Mouse (Mus musculus) neural tube, embryonic 12.5 days (tissue): ENCODE measurements around the gene Tmem203. TPM values are rescaled to one million over a fixed set of nuclear protein-coding genes. Genes with fewer than 3 reads are reported as not detected.
"Not testable (repeated sequence)": the region's sequence is repeated elsewhere in the genome, so short reads cannot be mapped to it uniquely, and the experiment has no call there.

Experiments
- ATAC-seq: fragments of 200-750 bp; cut with Nextera tagmentation; 2 replicates; pipeline ENCODE4 v1.8.0; 2017; ENCODE audit warnings: low read depth, mild to moderate bottlenecking, moderate TSS enrichment, moderate library complexity; ENCODE audit not compliant: low FRiP score
- H3K27ac ChIP-seq: fragments of 300-500 bp; sonication (generic); 2 replicates; pipeline ENCODE4 v1.5.1; 2016
- H3K27me3 ChIP-seq: fragments of 300-500 bp; sonication (generic); replicated peaks from 2 replicates; pipeline ENCODE4 v1.6.1; 2016; ENCODE audit warnings: mild to moderate bottlenecking
- H3K36me3 ChIP-seq: fragments of 300-500 bp; sonication (generic); 2 replicates; pipeline ENCODE4 v1.6.1; 2016; ENCODE audit warnings: mild to moderate bottlenecking
- H3K4me1 ChIP-seq: fragments of 300-500 bp; sonication (generic); 2 replicates; pipeline ENCODE4 v1.6.1; 2016
- H3K4me2 ChIP-seq: fragments of 300-500 bp; sonication (generic); replicated peaks from 2 replicates; pipeline ENCODE4 v1.6.1; 2016; ENCODE audit warnings: mild to moderate bottlenecking
- H3K4me3 ChIP-seq: fragments of 300-500 bp; sonication (generic); 2 replicates; pipeline ENCODE4 v1.5.1; 2016
- H3K9ac ChIP-seq: fragments of 300-500 bp; sonication (generic); 2 replicates; pipeline ENCODE4 v1.6.1; 2016; ENCODE audit warnings: mild to moderate bottlenecking
- H3K9me3 ChIP-seq: fragments of 300-500 bp; sonication (generic); 2 replicates; pipeline ENCODE4 v1.6.1; 2016; ENCODE audit warnings: mild to moderate bottlenecking
- WGBS: fragments of 180-500 bp; shearing (Covaris S2); methylation state at CpG from one replicate; pipeline ENCODE4 v1.1.7; 2016; 5-methylcytosine and 5-hydroxymethylcytosine counted together
- polyA plus RNA-seq: library from polyadenylated mRNA; unstranded; fragments of >200 nt; fragmentation: Nextera tagmentation; extraction: Ambion mirVana; gene quantifications from 2 replicates; pipeline ENCODE4 v1.2.1, GENCODE M21; 2016

Gene Tmem203
- polyA plus RNA-seq, 1 experiment from 2014 or later, result 20.3 TPM

GRCm38 (mm10) chr2:25246183-25247072, 8.8 kb upstream of the Tmem203 start, which contains the start of gene AL732309.1:
AL732309.1 (minus strand) TSS chr2:25246863.
- 91% methylated on average over 10 of the region's 10 CpGs for WGBS
- no peaks in the 10 kb centered on the region for H3K9me3 ChIP-seq
- no peak within 1 kb of the TSS for H3K4me2 ChIP-seq
- no peak for ATAC-seq
- no peak within 1 kb of the TSS for H3K27ac ChIP-seq
- peaks cover 16% of the 10 kb centered on the region for H3K4me1 ChIP-seq
- H3K27me3 ChIP-seq, result peaks cover 16% of the 10 kb centered on the region
- H3K9ac ChIP-seq, result 0 out of 2 replicates have a peak within 1 kb of the TSS, but pooled peaks have one; percentile 8
- H3K4me3 ChIP-seq, result no peak within 1 kb of the TSS
- peaks cover 63% of the 10 kb centered on the region for H3K36me3 ChIP-seq

- ATAC-seq, result no peak
- H3K27ac ChIP-seq, result no peak overlapping the region
- 97% methylated on average over 1 of the region's 1 CpGs for WGBS
- H3K4me1 ChIP-seq, result peaks cover 21% of the 10 kb centered on the region
- no peaks in the 10 kb centered on the region for H3K9me3 ChIP-seq
- H3K27me3 ChIP-seq, result no peaks in the 10 kb centered on the region
- no peak overlapping the region for H3K9ac ChIP-seq
- peaks cover 54% of the 10 kb centered on the region for H3K36me3 ChIP-seq
- no peak overlapping the region for H3K4me2 ChIP-seq
- H3K4me3 ChIP-seq, result no peak overlapping the region
These were observed 2.9 kb upstream of the Tmem203 start for GRCm38 (mm10) chr2:25252331-25252730.

GRCm38 (mm10) chr2:25256443-25257109, 1.3 kb downstream of the Tmem203 start:
- Histone ChIP-seq H3K4me3 (peak overlapping the region; percentile 99; the same call in 1 of the 2 replicates), H3K4me2 (peak overlapping the region; percentile 96), H3K4me1 (peaks cover 21% of the 10 kb centered on the region), H3K9ac (peak overlapping the region; percentile 87), H3K36me3 (peaks cover 14% of the 10 kb centered on the region; the same call in 1 of the 2 replicates)
- ATAC-seq, H3K9me3 ChIP-seq, H3K27me3 ChIP-seq, H3K27ac ChIP-seq: not testable (repeated sequence)
- WGBS, result 56% methylated on average over 12 of the region's 12 CpGs

- ATAC-seq, H3K4me3 ChIP-seq, H3K36me3 ChIP-seq, H3K27ac ChIP-seq, H3K27me3 ChIP-seq, H3K9me3 ChIP-seq, H3K4me2 ChIP-seq, H3K9ac ChIP-seq: not testable (repeated sequence)
- H3K4me1 ChIP-seq, result peaks cover 21% of the 10 kb centered on the region
- WGBS, result 86% methylated on average over 5 of the region's 5 CpGs
These were observed 2.0 kb downstream of the Tmem203 start for GRCm38 (mm10) chr2:25257250-25257649.

GRCm38 (mm10) chr2:25258887-25259286, 3.6 kb downstream of the Tmem203 start:
- Histone ChIP-seq H3K4me2 (no peak overlapping the region), H3K27me3 (peaks cover 7% of the 10 kb centered on the region), H3K27ac (no peak overlapping the region), H3K9me3 (no peaks in the 10 kb centered on the region), H3K4me1 (peaks cover 31% of the 10 kb centered on the region), H3K4me3 (no peak overlapping the region), H3K9ac (no peak overlapping the region), H3K36me3 (no peaks in the 10 kb centered on the region)
- 66% methylated on average over 2 of the region's 2 CpGs for WGBS
- no peak for ATAC-seq

GRCm38 (mm10) chr2:25261870-25262269, 6.6 kb downstream of the Tmem203 start:
- ATAC-seq, result 0 out of 2 replicates have a peak, but pooled peaks have one; percentile 3
- H3K4me1 ChIP-seq, result peaks cover 42% of the 10 kb centered on the region
- 49% methylated on average over 12 of the region's 12 CpGs for WGBS

GRCm38 (mm10) chr2:25262291-25262767, 7.1 kb downstream of the Tmem203 start, which contains the start of gene Tprn:
Tprn (plus strand) TSS chr2:25262618.
- ATAC-seq, result peak; percentile 97
- Histone ChIP-seq H3K9ac (peak within 1 kb of the TSS; percentile 63), H3K9me3 (no peaks in the 10 kb centered on the region), H3K27ac (no peak within 1 kb of the TSS), H3K4me2 (peak within 1 kb of the TSS; percentile 83), H3K27me3 (peaks cover 13% of the 10 kb centered on the region), H3K36me3 (no peaks in the 10 kb centered on the region), H3K4me3 (peak within 1 kb of the TSS; percentile 78), H3K4me1 (peaks cover 44% of the 10 kb centered on the region)
- under 1% methylated on average over 39 of the region's 39 CpGs for WGBS

More at GRCm38 (mm10) chr2:25261870-25262269, 6.6 kb downstream of the Tmem203 start:
- Histone ChIP-seq H3K4me2 (peak overlapping the region; percentile 83), H3K36me3 (no peaks in the 10 kb centered on the region), H3K4me3 (peak overlapping the region; percentile 78), H3K27me3 (peaks cover 13% of the 10 kb centered on the region), H3K9me3 (no peaks in the 10 kb centered on the region), H3K27ac (no peak overlapping the region), H3K9ac (0 out of 2 replicates have a peak overlapping the region, but pooled peaks have one; percentile 40)

- Histone ChIP-seq H3K4me2 (peak overlapping the region; percentile 83), H3K27ac (no peak overlapping the region), H3K4me3 (peak overlapping the region; percentile 78), H3K9me3 (no peaks in the 10 kb centered on the region), H3K4me1 (peaks cover 46% of the 10 kb centered on the region), H3K36me3 (peaks cover 1% of the 10 kb centered on the region; the same call in 1 of the 2 replicates), H3K9ac (peak overlapping the region; percentile 63), H3K27me3 (peaks cover 13% of the 10 kb centered on the region)
- ATAC-seq, result peak; percentile 52; the same call in 1 of the 2 replicates
- WGBS, result under 1% methylated on average over 82 of the region's 82 CpGs
These were observed 7.8 kb downstream of the Tmem203 start for GRCm38 (mm10) chr2:25262795-25263622.

- Histone ChIP-seq H3K4me3 (peak overlapping the region; percentile 78), H3K4me1 (peaks cover 46% of the 10 kb centered on the region), H3K9ac (peak overlapping the region; percentile 63), H3K36me3 (peaks cover 6% of the 10 kb centered on the region), H3K9me3 (no peaks in the 10 kb centered on the region), H3K4me2 (peak overlapping the region; percentile 83), H3K27ac (no peak overlapping the region), H3K27me3 (peaks cover 13% of the 10 kb centered on the region)
- no peak for ATAC-seq
- WGBS, result 19% methylated on average over 12 of the region's 12 CpGs
These were observed 8.5 kb downstream of the Tmem203 start for GRCm38 (mm10) chr2:25263623-25264285.

- H3K27ac ChIP-seq, result no peak overlapping the region
- peak overlapping the region; percentile 63 for H3K9ac ChIP-seq
- 79% methylated on average over 5 of the region's 5 CpGs for WGBS
- H3K4me3 ChIP-seq, result peak overlapping the region; percentile 78; the same call in 1 of the 2 replicates
- ATAC-seq, result no peak
- H3K36me3 ChIP-seq, result peaks cover 12% of the 10 kb centered on the region
- H3K27me3 ChIP-seq, result peaks cover 13% of the 10 kb centered on the region
- peak overlapping the region; percentile 83 for H3K4me2 ChIP-seq
- no peaks in the 10 kb centered on the region for H3K9me3 ChIP-seq
- peaks cover 46% of the 10 kb centered on the region for H3K4me1 ChIP-seq
These were observed 9.0 kb downstream of the Tmem203 start for GRCm38 (mm10) chr2:25264286-25264660.

- Histone ChIP-seq H3K4me2 (peak overlapping the region; percentile 83), H3K4me1 (peaks cover 46% of the 10 kb centered on the region), H3K9me3 (no peaks in the 10 kb centered on the region), H3K27me3 (peaks cover 13% of the 10 kb centered on the region), H3K4me3 (no peak overlapping the region), H3K27ac (no peak overlapping the region), H3K9ac (peak overlapping the region; percentile 6; the same call in 1 of the 2 replicates), H3K36me3 (peaks cover 17% of the 10 kb centered on the region)
- no peak for ATAC-seq
- WGBS, result 80% methylated on average over 3 of the region's 3 CpGs
These were observed 9.6 kb downstream of the Tmem203 start for GRCm38 (mm10) chr2:25264851-25265250.
